Mouse (Mus musculus): ENCODE measurements at regions not wholly inside any gene's neighbourhood (a gene's known extent, or its start where the extent isn't known, plus 50 kb on each side); places are given as distances from the start of the nearest gene placed in this dataset.
A peak's percentile ranks its signal among the peaks of the same experiment; 100 is the strongest.

DNA sequence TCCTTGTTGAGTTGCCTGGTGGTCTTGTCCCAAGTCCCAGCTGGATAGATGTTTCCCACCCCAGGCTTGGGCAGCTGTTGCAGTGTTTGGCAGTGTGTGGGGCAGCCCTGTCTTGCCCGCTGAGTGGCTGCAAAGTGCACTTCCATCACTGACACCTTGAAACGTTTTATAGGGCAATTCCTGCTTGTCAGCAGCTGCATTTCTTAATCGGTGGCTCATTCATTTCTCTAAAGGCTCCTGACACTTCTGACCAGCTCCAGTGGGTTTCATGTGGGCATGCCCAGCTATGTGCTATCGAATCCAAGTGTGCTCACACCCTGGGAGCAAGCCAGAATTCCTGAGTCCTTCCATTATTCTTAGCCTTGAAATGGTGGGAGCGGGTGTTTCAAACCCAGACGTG lies 207.7 kb downstream of the Ttc32 start:
- no peaks in the 10 kb centered on the region for H3K36me3 ChIP-seq (ENCODE audit: control insufficient read depth, insufficient read depth, low read length)
- ATAC-seq (ENCODE audit: low FRiP score, low TSS enrichment) (no peak), DNase-seq (no peak)
- H3K9me3 ChIP-seq (ENCODE audit: control insufficient read depth, low read length): no peaks in the 10 kb centered on the region
- H3K4me2 ChIP-seq (ENCODE audit: low read length): no peak overlapping the region
- H3K27me3 ChIP-seq (ENCODE audit: control insufficient read depth, insufficient read depth, low read length): no peaks in the 10 kb centered on the region
- no peak overlapping the region for H3K27ac ChIP-seq (replicated peaks; ENCODE audit: low read depth, low read length)
- H3K4me1 ChIP-seq (ENCODE audit: control insufficient read depth, insufficient read depth, low read length): no peaks in the 10 kb centered on the region
- WGBS: 81% methylated on average over 6 of the region's 6 CpGs
- no peak overlapping the region for H3K4me3 ChIP-seq (replicated peaks; ENCODE audit: low read depth, low read length)
- no peak overlapping the region for H3K9ac ChIP-seq (replicated peaks; ENCODE audit: low read length)

DNA sequence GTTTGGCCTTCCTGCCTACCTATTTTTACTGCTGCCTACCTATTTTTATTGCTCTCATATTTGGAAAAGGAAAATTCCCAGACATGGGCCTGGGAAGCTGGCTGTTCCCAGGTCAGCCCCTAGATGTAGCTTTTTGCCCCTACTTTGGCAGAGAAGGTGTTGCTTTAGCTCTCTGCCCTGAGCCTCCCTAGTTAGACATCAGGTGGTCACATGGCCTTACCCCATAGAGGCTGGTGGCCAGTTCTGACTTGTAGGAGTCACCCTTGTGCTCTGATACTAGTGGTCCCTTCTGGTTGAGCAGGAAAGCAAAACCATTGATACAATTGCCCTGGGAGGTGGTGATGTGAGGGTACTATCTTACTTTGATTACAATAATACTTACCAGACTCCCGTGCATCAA lies 208.2 kb downstream of the Ttc32 start:
- 87% methylated on average over 1 of the region's 1 CpGs for WGBS
- ATAC-seq (ENCODE audit: low FRiP score, low TSS enrichment): no peak

DNA sequence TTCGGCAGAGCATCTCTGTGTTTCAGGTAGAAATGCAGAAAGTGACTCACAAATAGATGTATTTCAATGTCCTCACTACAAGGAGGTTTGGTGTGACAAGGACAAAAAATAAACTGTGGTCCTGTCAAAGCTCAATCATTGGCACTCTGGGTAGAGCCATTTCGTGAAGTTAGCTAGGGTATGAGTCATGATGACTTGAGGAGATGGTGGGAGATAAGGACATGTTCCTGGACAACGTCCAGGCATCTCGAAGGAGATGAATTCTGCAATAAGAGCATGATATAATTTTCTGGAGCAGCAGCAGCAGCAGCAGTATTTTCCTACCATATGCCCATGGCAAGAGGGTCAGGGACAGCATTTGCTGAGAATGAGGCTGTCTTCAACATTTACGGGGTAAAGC lies 217.7 kb downstream of the Ttc32 start:
- Histone ChIP-seq H3K4me2 (ENCODE audit: low read length) (no peak overlapping the region), H3K27ac (replicated peaks; ENCODE audit: low read depth, low read length) (no peak overlapping the region), H3K27me3 (ENCODE audit: control insufficient read depth, insufficient read depth, low read length) (no peaks in the 10 kb centered on the region), H3K4me1 (ENCODE audit: control insufficient read depth, insufficient read depth, low read length) (no peaks in the 10 kb centered on the region), H3K9me3 (ENCODE audit: control insufficient read depth, low read length) (no peaks in the 10 kb centered on the region), H3K36me3 (ENCODE audit: control insufficient read depth, insufficient read depth, low read length) (no peaks in the 10 kb centered on the region), H3K4me3 (replicated peaks; ENCODE audit: low read depth, low read length) (no peak overlapping the region), H3K9ac (replicated peaks; ENCODE audit: low read length) (no peak overlapping the region)
- WGBS: 87% methylated on average over 5 of the region's 5 CpGs
- ATAC-seq (ENCODE audit: low FRiP score, low TSS enrichment) (no peak), DNase-seq (no peak)

More for the DNA sequence above, 208.2 kb downstream of the Ttc32 start:
- Histone ChIP-seq H3K27me3 (ENCODE audit: control insufficient read depth, insufficient read depth, low read length) (no peaks in the 10 kb centered on the region), H3K4me1 (ENCODE audit: control insufficient read depth, insufficient read depth, low read length) (no peaks in the 10 kb centered on the region), H3K9ac (replicated peaks; ENCODE audit: low read length) (no peak overlapping the region), H3K9me3 (ENCODE audit: control insufficient read depth, low read length) (no peaks in the 10 kb centered on the region), H3K27ac (replicated peaks; ENCODE audit: low read depth, low read length) (no peak overlapping the region), H3K4me3 (replicated peaks; ENCODE audit: low read depth, low read length) (no peak overlapping the region), H3K36me3 (ENCODE audit: control insufficient read depth, insufficient read depth, low read length) (no peaks in the 10 kb centered on the region), H3K4me2 (ENCODE audit: low read length) (no peak overlapping the region)
- DNase-seq: no peak

DNA sequence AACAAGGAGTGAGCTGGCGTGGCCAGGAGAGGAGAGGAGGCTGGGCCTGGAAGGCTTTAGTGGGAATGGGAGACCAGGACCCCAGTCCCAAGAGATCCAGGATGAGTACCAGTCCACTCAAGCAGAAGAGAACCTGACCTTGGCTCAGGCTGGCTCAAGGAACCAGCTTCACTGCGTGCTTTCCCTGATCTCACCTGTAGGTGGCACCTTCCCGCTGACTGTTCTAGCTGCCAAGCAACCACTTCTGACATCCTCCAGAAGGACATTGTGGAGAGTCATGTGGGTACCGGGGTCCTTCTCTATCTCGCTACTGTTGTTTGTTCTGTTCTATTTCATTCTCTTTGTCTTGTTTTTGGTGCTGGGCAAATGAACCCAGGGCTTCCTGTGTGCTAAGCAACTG lies 222.0 kb downstream of the Ttc32 start:
- Histone ChIP-seq H3K4me1 (ENCODE audit: control insufficient read depth, insufficient read depth, low read length) (no peaks in the 10 kb centered on the region), H3K9me3 (ENCODE audit: control insufficient read depth, low read length) (no peaks in the 10 kb centered on the region), H3K27me3 (ENCODE audit: control insufficient read depth, insufficient read depth, low read length) (no peaks in the 10 kb centered on the region), H3K4me3 (replicated peaks; ENCODE audit: low read depth, low read length) (no peak overlapping the region), H3K27ac (replicated peaks; ENCODE audit: low read depth, low read length) (no peak overlapping the region), H3K36me3 (ENCODE audit: control insufficient read depth, insufficient read depth, low read length) (no peaks in the 10 kb centered on the region), H3K4me2 (ENCODE audit: low read length) (no peak overlapping the region), H3K9ac (replicated peaks; ENCODE audit: low read length) (no peak overlapping the region)
- whole genome bisulfite sequencing: 30% methylated on average over 5 of the region's 5 CpGs
- ATAC-seq (ENCODE audit: low FRiP score, low TSS enrichment) (no peak), DNase-seq (peak; percentile 62)

DNA sequence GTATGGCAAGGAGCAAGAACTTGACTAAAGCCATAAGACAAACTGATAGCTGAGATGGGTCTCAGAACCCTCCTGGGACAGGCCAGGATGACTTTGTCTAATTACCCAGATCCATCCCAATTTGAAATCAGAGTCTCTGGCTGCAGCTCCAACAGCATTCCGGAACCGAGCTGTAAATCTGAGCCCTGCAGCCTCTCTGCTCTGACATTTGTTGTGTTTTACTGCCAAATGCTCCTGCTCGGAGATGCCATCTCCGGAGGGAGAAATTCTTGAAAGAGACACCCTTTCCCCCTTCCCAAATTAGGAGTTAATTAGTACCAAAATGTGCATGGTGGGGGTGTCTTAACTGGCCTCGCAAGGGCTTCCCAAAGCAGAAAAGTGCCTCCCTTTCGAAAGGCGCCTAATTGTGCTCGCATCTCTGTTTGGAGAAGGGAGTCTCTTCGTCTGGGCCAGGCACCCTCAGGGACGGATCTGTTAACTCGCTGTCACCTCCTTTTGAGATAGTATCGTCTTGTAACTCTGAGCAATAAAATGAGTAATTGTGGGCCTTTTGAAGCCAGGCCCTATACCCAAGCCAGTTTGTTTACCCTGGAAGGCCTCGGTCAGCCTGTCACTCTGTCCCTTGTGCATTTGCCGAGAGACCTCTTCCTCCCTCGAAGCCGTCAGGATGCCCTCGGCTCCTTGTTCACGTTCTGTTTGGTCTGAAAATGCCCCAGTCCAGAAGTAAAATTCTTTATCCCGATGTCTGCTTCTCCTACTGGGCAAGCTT lies 223.7 kb downstream of the Ttc32 start:
- Histone ChIP-seq H3K4me1 (ENCODE audit: control insufficient read depth, insufficient read depth, low read length) (no peaks in the 10 kb centered on the region), H3K36me3 (ENCODE audit: control insufficient read depth, insufficient read depth, low read length) (no peaks in the 10 kb centered on the region), H3K27me3 (ENCODE audit: control insufficient read depth, insufficient read depth, low read length) (no peaks in the 10 kb centered on the region), H3K27ac (replicated peaks; ENCODE audit: low read depth, low read length) (no peak overlapping the region), H3K4me3 (replicated peaks; ENCODE audit: low read depth, low read length) (no peak overlapping the region), H3K4me2 (ENCODE audit: low read length) (no peak overlapping the region), H3K9ac (replicated peaks; ENCODE audit: low read length) (no peak overlapping the region), H3K9me3 (ENCODE audit: control insufficient read depth, low read length) (no peaks in the 10 kb centered on the region)
- ATAC-seq (ENCODE audit: low FRiP score, low TSS enrichment): no peak
- 74% methylated on average over 19 of the region's 19 CpGs for WGBS
- DNase-seq: no peak

DNA sequence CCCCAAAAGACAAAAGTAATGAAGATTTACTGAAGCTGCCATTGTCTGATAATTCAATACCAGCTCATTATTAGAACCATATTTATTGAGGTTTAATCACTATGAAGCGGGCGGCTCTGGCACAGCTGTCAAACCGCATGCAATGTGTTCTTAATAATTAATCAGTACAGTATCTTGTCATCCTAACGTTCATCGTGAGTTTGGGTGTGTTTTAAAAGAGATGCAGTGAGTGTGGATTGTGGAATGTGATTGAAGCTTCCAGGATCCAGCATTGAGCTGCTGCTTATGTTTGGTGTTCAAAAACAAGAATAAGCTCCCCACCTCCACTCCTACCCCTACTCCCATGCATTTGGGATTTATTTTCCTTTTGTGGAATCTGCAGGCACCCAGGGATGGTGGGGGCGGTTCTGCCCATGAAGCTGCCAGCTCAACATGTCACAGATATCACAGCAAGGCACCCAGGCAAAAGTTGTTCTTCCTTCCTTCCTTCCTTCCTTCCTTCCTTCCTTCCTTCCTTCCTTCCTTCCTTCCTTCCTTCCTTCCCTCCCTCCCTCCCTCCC lies 224.6 kb downstream of the Ttc32 start:
- H3K27me3 ChIP-seq (ENCODE audit: control insufficient read depth, insufficient read depth, low read length): no peaks in the 10 kb centered on the region
- H3K36me3 ChIP-seq (ENCODE audit: control insufficient read depth, insufficient read depth, low read length): no peaks in the 10 kb centered on the region
- H3K4me3 ChIP-seq (replicated peaks; ENCODE audit: low read depth, low read length): no peak overlapping the region
- no peak overlapping the region for H3K27ac ChIP-seq (replicated peaks; ENCODE audit: low read depth, low read length)
- ATAC-seq (ENCODE audit: low FRiP score, low TSS enrichment) (no peak), DNase-seq (peak; percentile 3)
- H3K9ac ChIP-seq (replicated peaks; ENCODE audit: low read length): no peak overlapping the region
- no peaks in the 10 kb centered on the region for H3K9me3 ChIP-seq (ENCODE audit: control insufficient read depth, low read length)
- 58% methylated on average over 6 of the region's 6 CpGs for WGBS
- no peak overlapping the region for H3K4me2 ChIP-seq (ENCODE audit: low read length)
- H3K4me1 ChIP-seq (ENCODE audit: control insufficient read depth, insufficient read depth, low read length): no peaks in the 10 kb centered on the region

DNA sequence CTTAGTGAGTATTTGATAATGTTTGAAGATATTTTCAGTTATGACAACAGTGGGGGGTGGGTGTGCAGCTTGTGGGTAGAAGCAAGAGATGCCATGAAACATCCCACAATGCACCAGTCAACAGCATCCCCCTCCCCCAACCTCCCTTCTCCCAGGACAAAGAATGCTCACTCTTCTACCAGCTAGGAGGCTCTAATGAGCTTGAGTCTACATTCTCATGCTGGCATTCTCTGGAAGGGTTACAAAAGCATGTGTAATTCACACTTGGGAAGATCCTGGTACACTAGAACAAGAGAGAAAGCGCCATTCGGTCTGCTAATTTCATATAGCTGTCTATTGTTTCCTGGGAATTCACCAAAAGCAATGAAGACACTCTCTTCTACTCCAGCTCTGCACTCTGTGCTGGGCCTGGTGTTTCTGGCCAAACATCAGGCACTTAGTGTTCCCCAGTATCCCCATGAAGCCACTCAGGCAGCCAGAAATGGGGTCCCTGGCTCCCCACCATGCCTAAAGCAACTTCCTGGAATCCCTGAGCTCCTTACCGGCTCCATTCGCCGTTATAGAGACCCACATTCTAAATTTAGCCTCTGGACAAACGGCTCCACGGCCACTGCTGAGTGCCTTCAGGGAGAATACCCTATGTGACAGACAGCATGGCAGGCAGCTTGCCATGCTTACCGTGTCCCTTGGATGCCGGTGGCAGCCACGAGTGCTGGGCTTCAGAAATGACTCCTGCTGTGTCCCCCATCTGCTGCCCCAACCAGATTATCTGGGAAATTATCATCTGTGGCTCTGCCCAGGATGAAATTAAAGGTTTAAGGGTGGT lies 226.1 kb downstream of the Ttc32 start:
- WGBS: 74% methylated on average over 10 of the region's 10 CpGs
- no peaks in the 10 kb centered on the region for H3K36me3 ChIP-seq (ENCODE audit: control insufficient read depth, insufficient read depth, low read length)
- no peak overlapping the region for H3K9ac ChIP-seq (replicated peaks; ENCODE audit: low read length)
- H3K4me3 ChIP-seq (replicated peaks; ENCODE audit: low read depth, low read length): no peak overlapping the region
- no peak for DNase-seq
- no peak overlapping the region for H3K4me2 ChIP-seq (ENCODE audit: low read length)
- no peaks in the 10 kb centered on the region for H3K4me1 ChIP-seq (ENCODE audit: control insufficient read depth, insufficient read depth, low read length)
- no peak overlapping the region for H3K27ac ChIP-seq (replicated peaks; ENCODE audit: low read depth, low read length)
- no peaks in the 10 kb centered on the region for H3K9me3 ChIP-seq (ENCODE audit: control insufficient read depth, low read length)
- no peak for ATAC-seq (ENCODE audit: low FRiP score, low TSS enrichment)
- no peaks in the 10 kb centered on the region for H3K27me3 ChIP-seq (ENCODE audit: control insufficient read depth, insufficient read depth, low read length)

DNA sequence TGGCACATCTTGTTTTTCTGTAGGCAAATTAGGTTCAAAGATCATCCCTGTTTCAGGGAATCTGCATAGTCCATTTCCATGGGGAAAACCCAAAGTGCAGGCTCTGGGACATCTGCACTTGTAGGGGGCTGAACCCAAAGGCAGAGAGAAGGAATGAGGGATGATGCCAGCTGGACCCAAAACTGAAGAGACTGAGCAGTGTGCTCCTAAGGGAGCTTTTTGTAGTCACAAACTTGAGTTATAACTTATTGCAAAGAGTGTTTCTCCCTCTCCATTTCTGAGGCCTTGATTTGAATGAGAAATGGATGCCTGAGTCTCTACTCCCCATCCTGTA lies 226.7 kb downstream of the Ttc32 start:
- no peaks in the 10 kb centered on the region for H3K27me3 ChIP-seq (ENCODE audit: control insufficient read depth, insufficient read depth, low read length)
- no peak for ATAC-seq (ENCODE audit: low FRiP score, low TSS enrichment)

DNA sequence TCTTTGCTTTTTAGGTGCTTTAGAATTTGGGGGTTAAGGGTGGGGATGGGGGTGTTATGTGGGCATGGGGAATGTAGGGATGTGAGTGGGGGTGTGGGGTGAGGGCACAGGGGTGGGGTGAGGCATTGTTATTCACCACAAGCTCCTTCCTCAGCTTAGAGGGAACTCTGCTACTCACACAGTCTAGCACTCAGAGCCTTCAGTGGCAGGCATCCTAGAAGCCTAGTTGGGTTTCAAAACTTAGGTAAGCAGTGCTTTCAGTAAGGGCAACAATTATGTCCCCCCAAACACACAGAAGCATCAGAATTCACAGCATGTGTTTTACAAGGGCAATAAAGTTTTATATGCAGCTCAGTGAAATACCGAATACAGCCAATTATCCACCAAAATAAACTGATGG lies 228.4 kb downstream of the Ttc32 start:
- Histone ChIP-seq H3K9ac (replicated peaks; ENCODE audit: low read length) (no peak overlapping the region), H3K27me3 (ENCODE audit: control insufficient read depth, insufficient read depth, low read length) (no peaks in the 10 kb centered on the region), H3K36me3 (ENCODE audit: control insufficient read depth, insufficient read depth, low read length) (no peaks in the 10 kb centered on the region), H3K4me3 (replicated peaks; ENCODE audit: low read depth, low read length) (no peak overlapping the region), H3K4me1 (ENCODE audit: control insufficient read depth, insufficient read depth, low read length) (no peaks in the 10 kb centered on the region), H3K9me3 (ENCODE audit: control insufficient read depth, low read length) (no peaks in the 10 kb centered on the region), H3K4me2 (ENCODE audit: low read length) (no peak overlapping the region), H3K27ac (replicated peaks; ENCODE audit: low read depth, low read length) (no peak overlapping the region)
- 93% methylated on average over 1 of the region's 1 CpGs for WGBS
- ATAC-seq (ENCODE audit: low FRiP score, low TSS enrichment): no peak
- DNase-seq: no peak

More for the DNA sequence above, 226.7 kb downstream of the Ttc32 start:
- Histone ChIP-seq H3K36me3 (ENCODE audit: control insufficient read depth, insufficient read depth, low read length) (no peaks in the 10 kb centered on the region), H3K27ac (replicated peaks; ENCODE audit: low read depth, low read length) (no peak overlapping the region), H3K9me3 (ENCODE audit: control insufficient read depth, low read length) (no peaks in the 10 kb centered on the region), H3K4me3 (replicated peaks; ENCODE audit: low read depth, low read length) (no peak overlapping the region), H3K4me1 (ENCODE audit: control insufficient read depth, insufficient read depth, low read length) (no peaks in the 10 kb centered on the region), H3K4me2 (ENCODE audit: low read length) (no peak overlapping the region), H3K9ac (replicated peaks; ENCODE audit: low read length) (no peak overlapping the region)
- DNase-seq: no peak

Data from midbrain, embryonic 14.5 days (tissue).